Mouse (Mus musculus): ENCODE data around the gene Mosmo.

GRCm38 (mm10) chr7:120746029-120746428, 68.6 kb downstream of the Mosmo start:
- TF ChIP-seq GATA1 (IDR thresholded peaks at IDR 0.05; ENCODE audit: borderline replicate concordance, low read length) (no peak), CTCF (IDR thresholded peaks at IDR 0.05; ENCODE audit: low read depth, low read length) (no peak), TAL1 (conservative IDR thresholded peaks at IDR 0.05; ENCODE audit: low read depth, low read length) (no peak)

All from G1E (cell line).